Mouse (Mus musculus) kidney, postnatal 0 days (tissue): ENCODE measurements around the gene Gm20388. TPM values are rescaled to one million over a fixed set of nuclear protein-coding genes. Genes with fewer than 3 reads are reported as not detected.
"Not testable (repeated sequence)": the region's sequence is repeated elsewhere in the genome, so short reads cannot be mapped to it uniquely, and the experiment has no call there.

Source experiments
- ATAC-seq: fragments of 200-750 bp; cut with Nextera tagmentation; replicated peaks from 2 replicates; pipeline ENCODE4 v1.8.0; 2017; ENCODE audit warnings: low read depth, moderate number of reproducible peaks, moderate TSS enrichment, moderate library complexity; ENCODE audit not compliant: low FRiP score
- DNase-seq: peaks from one replicate; pipeline ENCODE4 v3.0.0-alpha.2; 2016; ENCODE audit warnings: low spot score
- H3K27ac ChIP-seq: fragments of 300-500 bp; sonication (generic); 2 replicates; pipeline ENCODE4 v1.5.1; 2014; ENCODE audit warnings: mild to moderate bottlenecking
- H3K27me3 ChIP-seq: fragments of 300-500 bp; sonication (generic); 2 replicates; pipeline ENCODE4 v1.6.1; 2014; ENCODE audit warnings: low read length, mixed read lengths; ENCODE audit not compliant: insufficient read depth
- H3K36me3 ChIP-seq: fragments of 300-500 bp; sonication (generic); 2 replicates; pipeline ENCODE4 v1.6.1; 2014; ENCODE audit warnings: low read length, mixed read lengths; ENCODE audit not compliant: insufficient read depth
- H3K4me1 ChIP-seq: fragments of 300-500 bp; sonication (generic); replicated peaks from 2 replicates; pipeline ENCODE4 v1.6.1; 2014; ENCODE audit warnings: antibody characterized with exemption, low read length, mixed read lengths; ENCODE audit not compliant: insufficient read depth
- H3K4me2 ChIP-seq: fragments of 300-500 bp; sonication (generic); 2 replicates; pipeline ENCODE4 v1.6.1; 2014; ENCODE audit warnings: mild to moderate bottlenecking, low read length, moderate library complexity, mixed read lengths
- H3K4me3 ChIP-seq: fragments of 300-500 bp; sonication (generic); replicated peaks from 2 replicates; pipeline ENCODE4 v1.5.1; 2014; ENCODE audit warnings: low read depth, low read length
- H3K9ac ChIP-seq: fragments of 300-500 bp; sonication (generic); 2 replicates; pipeline ENCODE4 v1.6.1; 2014; ENCODE audit warnings: low read depth, low read length
- H3K9me3 ChIP-seq: fragments of 300-500 bp; sonication (generic); replicated peaks from 2 replicates; pipeline ENCODE4 v1.6.1; 2016; ENCODE audit warnings: low read length, inconsistent platforms, mixed read lengths
- CTCF ChIP-seq: IDR thresholded peaks from 2 replicates; pipeline ENCODE4 v1.5.1; 2016; ENCODE audit warnings: antibody characterized with exemption, low read depth, mild to moderate bottlenecking, moderate library complexity
- WGBS: fragments of 180-500 bp; shearing (Covaris S2); extraction: QIAGEN DNeasy Blood & Tissue Kit; methylation state at CpG from one replicate; pipeline ENCODE4 v1.1.7; 2014; 5-methylcytosine and 5-hydroxymethylcytosine counted together
- polyA plus RNA-seq: library from polyadenylated mRNA; unstranded; fragments of >200 nt; fragmentation: Nextera tagmentation; extraction: Ambion mirVana; gene quantifications from 2 replicates; pipeline ENCODE4 v1.2.1, GENCODE M21; 2015

Gm20388 gene
- polyA plus RNA-seq, 1 experiment from 2014 or later: not detected

- no peak overlapping the region for H3K27ac ChIP-seq
- H3K9me3 ChIP-seq: no peaks in the 10 kb centered on the region
- no peak for TF ChIP-seq CTCF
- 9% methylated on average over 9 of the region's 9 CpGs for WGBS
- DNase-seq (peak; percentile 36), ATAC-seq (no peak)
- H3K4me1 ChIP-seq: no peaks in the 10 kb centered on the region
- H3K4me3 ChIP-seq: no peak overlapping the region
- no peak overlapping the region for H3K9ac ChIP-seq
- no peak overlapping the region for H3K4me2 ChIP-seq
- H3K36me3 ChIP-seq: no peaks in the 10 kb centered on the region
- H3K27me3 ChIP-seq: peaks cover 43% of the 10 kb centered on the region
Observed at GRCm38 (mm10) chr8:123414255-123414654, 3503.6 kb downstream of the Gm20388 start.

- peaks cover 38% of the 10 kb centered on the region for H3K27me3 ChIP-seq
- ATAC-seq, H3K4me3 ChIP-seq, DNase-seq, H3K4me1 ChIP-seq, H3K9me3 ChIP-seq, H3K36me3 ChIP-seq, H3K9ac ChIP-seq, H3K27ac ChIP-seq, H3K4me2 ChIP-seq: not testable (repeated sequence)
- WGBS: 78% methylated on average over 5 of the region's 5 CpGs
Observed at GRCm38 (mm10) chr8:123414997-123415696, 3504.5 kb downstream of the Gm20388 start.

GRCm38 (mm10) chr8:123415967-123416943 is 3505.6 kb downstream of the Gm20388 start:
- Histone ChIP-seq H3K4me2 (no peak overlapping the region), H3K27me3 (peaks cover 29% of the 10 kb centered on the region), H3K9ac (no peak overlapping the region), H3K4me1 (no peaks in the 10 kb centered on the region), H3K4me3 (no peak overlapping the region), H3K36me3 (no peaks in the 10 kb centered on the region), H3K27ac (no peak overlapping the region), H3K9me3 (no peaks in the 10 kb centered on the region)
- peak; percentile 52 for TF ChIP-seq CTCF
- ATAC-seq (no peak), DNase-seq (peak; percentile 17)
- 80% methylated on average over 8 of the region's 8 CpGs for WGBS

- H3K4me2 ChIP-seq: no peak overlapping the region
- no peak overlapping the region for H3K9ac ChIP-seq
- no peaks in the 10 kb centered on the region; the same call in 1 of the 2 replicates for H3K4me1 ChIP-seq
- H3K27ac ChIP-seq: no peak overlapping the region
- H3K9me3 ChIP-seq: no peaks in the 10 kb centered on the region
- ATAC-seq (no peak), DNase-seq (no peak)
- H3K4me3 ChIP-seq: no peak overlapping the region
- H3K27me3 ChIP-seq: peaks cover 21% of the 10 kb centered on the region
- no peak for TF ChIP-seq CTCF
- H3K36me3 ChIP-seq: no peaks in the 10 kb centered on the region
- 74% methylated on average over 8 of the region's 8 CpGs for WGBS
Observed at GRCm38 (mm10) chr8:123416944-123417555, 3506.4 kb downstream of the Gm20388 start.

GRCm38 (mm10) chr8:123419711-123420110 is 3509.1 kb downstream of the Gm20388 start:
- no peaks in the 10 kb centered on the region for H3K36me3 ChIP-seq
- H3K4me3 ChIP-seq: no peak overlapping the region
- no peak overlapping the region for H3K4me2 ChIP-seq
- ATAC-seq (no peak), DNase-seq (no peak)
- no peak for TF ChIP-seq CTCF
- no peaks in the 10 kb centered on the region; the same call in 1 of the 2 replicates for H3K4me1 ChIP-seq
- H3K9me3 ChIP-seq: no peaks in the 10 kb centered on the region
- H3K27me3 ChIP-seq: no peaks in the 10 kb centered on the region
- H3K27ac ChIP-seq: no peak overlapping the region
- WGBS: 91% methylated on average over 4 of the region's 4 CpGs
- H3K9ac ChIP-seq: no peak overlapping the region

- 92% methylated on average over 34 of the region's 34 CpGs for WGBS
- no peak for ATAC-seq
- no peak for DNase-seq
- no peak overlapping the region for H3K4me2 ChIP-seq
- no peaks in the 10 kb centered on the region for H3K9me3 ChIP-seq
- H3K4me1 ChIP-seq: no peaks in the 10 kb centered on the region; the same call in 1 of the 2 replicates
- H3K36me3 ChIP-seq: no peaks in the 10 kb centered on the region
- H3K4me3 ChIP-seq: no peak overlapping the region
- H3K27ac ChIP-seq: no peak overlapping the region
- no peak for TF ChIP-seq CTCF
- H3K27me3 ChIP-seq: no peaks in the 10 kb centered on the region
- H3K9ac ChIP-seq: no peak overlapping the region
Observed at GRCm38 (mm10) chr8:123420525-123421281, 3510.1 kb downstream of the Gm20388 start.
